ENCODE assay signal across 12 mouse cellular contexts in genomic region chr13:44796775-44797174, GRCm38 (mm10).
DNase-seq lines count a peak whose midpoint lies in the region; ATAC-seq and TF ChIP-seq lines count a peak whose summit lies in the region.
"Had no signal": no experiment of that assay in that cellular context is flagged by ENCODE, and none has a peak within 500 bp of the region (broad histone marks: within the 10 kb centered on the region; RNA-seq: fewer than 3 reads in every experiment).

No protein-coding gene starts in this region.

- TF ChIP-seq POLR2A in liver, adult 2 months (IDR thresholded peaks at IDR 0.05; ENCODE audit: extremely low read depth, insufficient read depth, low read length), result no peak

- no peak for ATAC-seq in liver, embryonic 11.5 days (replicated peaks; ENCODE audit: low FRiP score)

- H3K9me3 ChIP-seq in liver, embryonic 11.5 days (ENCODE audit: control insufficient read depth, low read length), result no peaks in the 10 kb centered on the region
- H3K9me3 ChIP-seq: embryonic facial prominence, embryonic 12.5 days; G1E; limb, embryonic 13.5 days had no signal

- H3K36me3 ChIP-seq in liver, adult 2 months (ENCODE audit: control insufficient read depth, insufficient read depth, low read length), result no peaks in the 10 kb centered on the region
- no peaks in the 10 kb centered on the region for H3K36me3 ChIP-seq in liver, embryonic 11.5 days (ENCODE audit: control insufficient read depth, insufficient read depth, low read length)
- H3K36me3 ChIP-seq: embryonic facial prominence, embryonic 12.5 days; limb, embryonic 13.5 days had no signal

- peak; percentile 43 for DNase-seq in cerebellum, adult 9-10 months
- no peak for DNase-seq in cerebellum, adult 11 months
- DNase-seq in liver, adult 2 months (ENCODE audit: extremely low read depth, low read depth, low spot score), result peak; percentile 29
- no peak for DNase-seq in liver, embryonic 11.5 days (ENCODE audit: low spot score)
- DNase-seq in adrenal gland, postnatal 10 days, result peak; percentile 76
- DNase-seq in heart, postnatal 14 days, result peak; percentile 52 to 54
- no peak for DNase-seq in thymus, postnatal 10 days (ENCODE audit: low spot score in 2 of 2)
- DNase-seq in left cerebral cortex, adult 2 months (ENCODE audit: extremely low spot score in 1 of 2, low spot score in 2 of 2), result no peak

- H3K9ac ChIP-seq in liver, adult 2 months (ENCODE audit: low read depth, low read length), result no peak overlapping the region
- no peak overlapping the region for H3K9ac ChIP-seq in liver, embryonic 11.5 days (ENCODE audit: low read depth, low read length)
- H3K9ac ChIP-seq: embryonic facial prominence, embryonic 12.5 days; limb, embryonic 13.5 days had no signal

- intact Hi-C loops in heart, postnatal 14 days (cut with DNase I), result no loop called here
- intact Hi-C loops in left cerebral cortex, adult 2 months (cut with DNase I), result loop anchor here (5.0 kb wide), 1 partner anchor 984 kb away; no protein-coding TSS in a partner anchor

- H3K27ac ChIP-seq in liver, adult 2 months (replicated peaks; ENCODE audit: insufficient read depth, low read depth, low read length), result no peak overlapping the region
- H3K27ac ChIP-seq in liver, embryonic 11.5 days (ENCODE audit: low read depth, low read length), result no peak overlapping the region
- no peak overlapping the region for H3K27ac ChIP-seq in left cerebral cortex, adult 2 months
- H3K27ac ChIP-seq: embryonic facial prominence, embryonic 12.5 days; layer of hippocampus, adult 2 months; limb, embryonic 13.5 days had no signal

- no peaks in the 10 kb centered on the region for H3K27me3 ChIP-seq in liver, adult 2 months (ENCODE audit: control insufficient read depth, insufficient read depth, low read length)
- H3K27me3 ChIP-seq in liver, embryonic 11.5 days (replicated peaks; ENCODE audit: control insufficient read depth, insufficient read depth, low read length), result no peaks in the 10 kb centered on the region
- H3K27me3 ChIP-seq: embryonic facial prominence, embryonic 12.5 days; limb, embryonic 13.5 days had no signal

- no peak overlapping the region for H3K4me3 ChIP-seq in liver, adult 2 months (ENCODE audit: insufficient read depth, low read depth, low read length)
- no peak overlapping the region for H3K4me3 ChIP-seq in liver, embryonic 11.5 days (ENCODE audit: low read depth, low read length)
- no peak overlapping the region for H3K4me3 ChIP-seq in left cerebral cortex, adult 2 months
- H3K4me3 ChIP-seq: embryonic facial prominence, embryonic 12.5 days; layer of hippocampus, adult 2 months; limb, embryonic 13.5 days had no signal

- 18% methylated on average over 2 of the region's 2 CpGs for WGBS in liver, adult 2 months
- WGBS in liver, embryonic 11.5 days, result 83% methylated on average over 2 of the region's 2 CpGs

- no peak for TF ChIP-seq CTCF in liver, adult 2 months (IDR thresholded peaks at IDR 0.05; ENCODE audit: low read depth, low read length)
- TF ChIP-seq CTCF in left cerebral cortex, adult 2 months (IDR thresholded peaks at IDR 0.05), result no peak

- peaks cover 30% of the 10 kb centered on the region for H3K79me2 ChIP-seq in liver, adult 2 months (ENCODE audit: control insufficient read depth, insufficient read depth, low read length)

- H3K4me2 ChIP-seq in liver, embryonic 11.5 days, result no peak overlapping the region
- H3K4me2 ChIP-seq: embryonic facial prominence, embryonic 12.5 days; limb, embryonic 13.5 days had no signal

- H3K4me1 ChIP-seq in liver, adult 2 months (ENCODE audit: control insufficient read depth, insufficient read depth, low read length), result peaks cover 2% of the 10 kb centered on the region; the same call in 1 of the 2 replicates
- H3K4me1 ChIP-seq in liver, embryonic 11.5 days (replicated peaks; ENCODE audit: control insufficient read depth, insufficient read depth, low read length), result peaks cover 12% of the 10 kb centered on the region; the same call in 1 of the 2 replicates

Comparison
In these comparisons a context has a peak if more than half of its experiments do, and no peak if none do; other contexts are left out.
1. DNase-seq: peak in cerebellum, adult 9-10 months (single experiment), liver, adult 2 months (single experiment), adrenal gland, postnatal 10 days (single experiment) and heart, postnatal 14 days (2 of 2); none in cerebellum, adult 11 months (single experiment), liver, embryonic 11.5 days (single experiment), thymus, postnatal 10 days (0 of 2) and left cerebral cortex, adult 2 months (0 of 2).